Mouse (Mus musculus) thymus, postnatal 0 days (tissue): Measurements from ENCODE around the gene Gatm. TPM values are rescaled to one million over a fixed set of nuclear protein-coding genes. Genes with fewer than 3 reads are reported as not detected.

Experiments used
- DNase-seq: peaks from one replicate; pipeline ENCODE4 v3.0.0-alpha.2; 2015; ENCODE audit warnings: low spot score
- polyA plus RNA-seq: library from polyadenylated mRNA; unstranded; fragments of >200 nt; fragmentation: Nextera tagmentation; extraction: Ambion mirVana; gene quantifications from 2 replicates; pipeline ENCODE4 v1.2.1, GENCODE M21; 2015

Gene Gatm
- polyA plus RNA-seq, result 6.3 and 7.4 TPM in 2 replicates

- DNase-seq, result peak; percentile 23
Measured at GRCm38 (mm10) chr2:122610746-122611653, at the start of gene Gatm. TSS of gene Gatm (minus strand) at chr2:122611303.

- peak; percentile 57 for DNase-seq
Measured at GRCm38 (mm10) chr2:122659825-122660224, 48.7 kb upstream of the Gatm start.

DNA sequence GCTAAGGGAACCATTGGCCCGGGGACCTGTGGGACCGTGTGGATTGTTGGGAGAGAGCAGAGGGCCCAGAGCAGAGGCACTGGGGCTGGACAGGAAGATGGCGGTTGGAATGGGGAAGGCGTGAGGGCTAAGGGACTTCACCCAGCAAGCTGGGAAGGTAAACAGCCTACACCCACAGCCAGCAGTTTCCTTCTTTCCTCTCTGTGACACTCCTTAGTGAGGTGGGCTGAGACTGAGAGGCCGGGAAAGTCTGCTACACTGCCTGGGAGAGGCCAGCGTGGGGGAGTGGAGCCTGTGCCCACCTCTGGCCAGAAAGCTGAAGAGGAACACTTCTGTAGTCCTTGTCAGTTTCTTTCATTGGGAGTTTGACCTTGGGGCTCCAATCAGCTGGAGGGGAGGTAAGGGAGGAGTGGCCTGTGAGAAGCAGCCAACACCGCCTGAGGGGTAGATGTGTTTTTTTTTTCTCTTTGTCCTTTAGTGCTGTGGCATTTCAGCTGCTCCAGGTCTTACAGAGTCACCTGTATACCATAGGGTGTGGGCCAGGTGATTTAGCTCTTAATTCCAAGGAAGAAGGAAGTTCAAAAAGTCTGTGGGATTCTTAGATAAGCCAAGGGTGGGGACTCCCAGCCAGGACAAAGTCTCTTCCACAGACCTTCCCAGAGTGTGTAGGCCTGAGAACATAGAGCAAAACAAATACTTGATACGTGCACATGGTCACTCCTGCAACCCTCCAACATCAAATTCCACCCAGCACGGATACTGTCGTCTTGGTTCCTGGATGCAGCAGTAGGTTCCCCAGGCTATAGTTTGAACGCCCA, 46.8 kb upstream of the Gatm start:
- no peak for DNase-seq

DNA sequence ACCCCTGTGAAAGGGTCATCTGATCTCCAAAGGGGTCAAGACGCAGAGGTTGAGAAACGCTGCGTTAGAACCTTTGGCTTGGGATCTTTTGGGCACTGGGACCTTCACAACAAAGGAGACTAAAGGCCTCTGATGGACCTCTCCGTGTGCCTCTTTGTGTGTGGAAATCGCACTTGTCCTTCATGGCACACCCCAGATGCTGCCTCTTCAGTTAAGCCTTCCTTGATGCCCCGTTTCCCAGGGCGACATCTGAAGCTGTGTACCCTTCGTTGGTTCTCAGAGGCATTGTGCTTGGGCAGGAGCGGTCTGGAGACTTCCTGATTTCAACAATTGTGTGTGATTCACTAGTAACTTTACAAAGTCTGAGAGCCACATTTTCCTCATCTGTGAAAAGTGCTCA, 45.7 kb upstream of the Gatm start:
- no peak for DNase-seq

- no peak for DNase-seq
Measured at GRCm38 (mm10) chr2:122656052-122656451, 44.9 kb upstream of the Gatm start.

DNA sequence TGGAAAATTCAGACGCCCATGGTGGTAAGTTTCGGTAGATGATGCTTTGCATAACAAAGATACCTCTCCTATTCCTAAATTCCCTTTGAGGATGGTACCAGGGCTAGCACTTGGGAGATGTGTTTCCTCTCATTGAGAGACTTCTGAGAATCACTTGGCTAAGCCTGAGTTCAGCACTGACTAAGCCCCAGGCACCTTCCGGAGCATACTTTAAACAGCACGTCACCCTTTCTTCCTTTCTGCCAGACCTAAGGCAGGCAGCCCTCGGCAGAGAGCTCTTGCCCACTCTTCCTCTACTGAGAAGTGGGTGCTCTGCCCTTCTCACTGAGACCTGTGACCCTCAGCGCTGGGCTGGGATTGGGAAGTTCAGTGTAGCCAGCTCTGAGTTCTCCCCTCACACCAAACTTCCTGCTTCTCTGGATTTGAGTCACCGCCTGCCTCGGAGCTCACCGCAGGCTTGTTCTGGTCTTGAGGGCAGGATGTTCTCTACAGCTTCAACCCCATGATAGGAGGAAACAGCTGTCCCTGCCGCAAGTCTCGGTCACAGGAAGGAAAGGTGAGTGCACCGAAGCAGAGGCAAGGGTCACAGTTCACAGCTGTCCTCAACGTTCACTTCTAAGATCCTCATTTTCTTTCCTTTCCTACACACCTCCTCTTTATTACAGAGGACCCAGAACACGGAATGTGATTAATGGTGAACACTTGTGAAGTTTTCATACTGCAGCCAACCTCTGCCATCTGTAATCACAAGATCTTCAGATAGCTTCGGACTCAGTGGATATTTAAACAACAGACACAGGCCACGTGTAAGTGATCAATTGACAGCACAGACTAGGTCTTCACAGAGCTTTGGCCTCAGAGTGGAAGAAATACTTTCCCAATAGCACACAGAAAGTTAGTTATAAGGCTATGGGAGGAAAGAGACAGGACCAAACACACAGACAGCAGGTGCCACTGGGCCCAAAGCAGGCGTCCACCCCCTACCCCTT, 41.3 kb upstream of the Gatm start:
- peak; percentile 92 for DNase-seq

- DNase-seq, result no peak
Measured at GRCm38 (mm10) chr2:122638673-122639072, 27.6 kb upstream of the Gatm start.

DNA sequence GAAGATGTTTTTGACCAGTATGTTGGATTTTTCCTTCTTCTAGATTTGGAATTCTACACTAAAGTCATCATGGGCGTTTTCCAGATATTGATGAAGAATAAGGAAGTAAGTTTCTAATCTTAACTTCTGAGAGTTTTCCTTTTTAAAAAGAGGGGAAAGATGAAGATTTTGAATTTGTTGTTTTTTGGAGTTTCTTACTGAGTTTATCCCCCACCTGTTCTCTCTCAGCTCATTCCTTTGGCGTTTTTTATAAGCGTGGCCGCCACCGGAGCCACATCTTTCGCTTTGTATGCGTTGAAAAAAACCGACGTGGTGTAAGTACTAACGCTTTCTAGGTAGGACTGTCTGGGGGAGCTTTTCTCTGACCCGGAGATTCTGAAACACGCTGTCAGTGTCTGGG, 26.9 kb upstream of the Gatm start:
- no peak for DNase-seq

DNA sequence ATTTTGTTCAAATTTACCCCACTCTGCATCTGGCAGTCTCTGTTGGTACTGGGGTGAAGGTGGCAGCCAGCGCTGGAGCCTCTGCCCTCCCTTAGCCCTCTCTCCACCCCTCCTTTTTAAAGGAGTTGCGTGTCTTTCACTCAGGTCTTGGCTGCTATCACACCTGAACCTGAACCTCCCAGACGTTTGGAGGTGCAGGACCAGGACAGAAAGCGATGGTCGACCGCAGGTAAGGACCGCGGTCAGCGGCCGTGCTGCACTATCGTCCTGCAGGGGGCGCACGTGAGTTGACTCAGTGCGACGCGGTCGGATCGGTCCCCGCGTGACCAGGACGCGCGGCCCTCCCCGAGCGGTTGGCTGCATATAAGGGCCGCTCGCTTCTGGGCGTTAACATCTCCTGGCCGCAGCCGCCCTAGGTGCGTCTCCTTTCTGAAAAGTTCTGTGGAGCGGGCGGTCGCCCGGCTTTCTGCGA, 26.5 kb upstream of the Gatm start:
- peak; percentile 69 for DNase-seq

DNA sequence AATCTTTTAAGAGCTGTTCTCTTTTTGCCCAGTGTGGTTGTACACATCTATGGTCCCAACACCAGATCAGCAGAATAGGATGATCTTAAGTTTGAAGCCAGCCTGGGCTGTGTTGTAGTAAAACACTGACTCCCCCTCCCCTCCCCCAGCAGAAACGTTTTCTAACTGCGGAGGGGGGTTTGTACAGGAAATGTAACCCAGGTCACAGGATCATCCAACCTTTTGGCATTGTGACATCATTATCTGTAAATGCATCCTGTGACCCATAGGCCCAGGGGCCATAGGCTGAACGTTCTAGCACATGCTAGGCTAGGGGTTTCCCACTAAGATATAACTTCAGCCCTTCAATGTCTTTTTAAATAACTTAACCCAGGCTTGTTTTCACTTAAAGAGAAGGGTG, 25.6 kb upstream of the Gatm start, which contains the start of gene AA467197:
TSS of gene AA467197 (plus strand) at position 301 of the 400 bp plus-strand sequence.
- no peak for DNase-seq

- peak; percentile 42 for DNase-seq
Measured at GRCm38 (mm10) chr2:122631226-122631801, 20.2 kb upstream of the Gatm start.

GRCm38 (mm10) chr2:122630465-122631225, 19.5 kb upstream of the Gatm start:
- peak; percentile 91 for DNase-seq

GRCm38 (mm10) chr2:122629871-122630270, 18.8 kb upstream of the Gatm start:
- no peak for DNase-seq

- peak; percentile 73 for DNase-seq
Measured at GRCm38 (mm10) chr2:122628976-122629375, 17.9 kb upstream of the Gatm start.

GRCm38 (mm10) chr2:122625930-122626329, 14.8 kb upstream of the Gatm start:
- DNase-seq, result no peak

- no peak for DNase-seq
Measured at GRCm38 (mm10) chr2:122621337-122622110, 10.4 kb upstream of the Gatm start.

- no peak for DNase-seq
Measured at GRCm38 (mm10) chr2:122618719-122619118, 7.6 kb upstream of the Gatm start.

GRCm38 (mm10) chr2:122617792-122618191, 6.7 kb upstream of the Gatm start:
- DNase-seq, result no peak

GRCm38 (mm10) chr2:122616237-122616636, 5.1 kb upstream of the Gatm start:
- no peak for DNase-seq
